Mouse (Mus musculus) heart, postnatal 0 days (tissue): ENCODE measurements at regions not wholly inside any gene's neighbourhood (a gene's known extent, or its start where the extent isn't known, plus 50 kb on each side); places are given as distances from the start of the nearest gene placed in this dataset.

Experiments
- CTCF ChIP-seq: IDR thresholded peaks from 2 replicates; pipeline ENCODE4 v1.5.1; 2016; ENCODE audit warnings: antibody characterized with exemption, control low read depth, low read depth
- EP300 ChIP-seq: IDR thresholded peaks from 2 replicates; pipeline ENCODE4 v1.6.1; 2016; ENCODE audit warnings: antibody characterized with exemption, low read depth

DNA sequence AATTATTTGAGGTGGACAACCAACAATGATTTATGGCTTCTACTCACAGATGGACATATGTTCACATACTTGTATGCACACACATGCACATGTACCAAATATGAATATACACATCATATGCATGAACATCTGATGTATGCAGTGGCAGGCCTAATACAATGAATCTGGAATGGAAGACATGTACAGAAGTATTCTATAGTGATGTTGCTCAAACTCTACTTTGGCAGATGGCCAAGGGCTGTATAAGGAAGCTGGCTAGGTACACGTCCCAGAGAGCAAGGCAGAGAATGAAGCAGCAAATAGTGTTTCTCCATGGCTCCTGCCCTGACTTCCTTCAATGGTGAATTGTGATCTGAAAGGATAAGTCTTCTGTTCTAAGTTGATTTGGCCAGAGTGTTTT, 108.5 kb upstream of the Slc25a13 start:
- no peak for TF ChIP-seq CTCF
- no peak for TF ChIP-seq EP300
